In genomic region chr7:66217531-66218094, GRCm38 (mm10) we compare ENCODE assay signal across 7 mouse cellular contexts.
DNase-seq lines count a peak whose midpoint lies in the region; ATAC-seq and TF ChIP-seq lines count a peak whose summit lies in the region.

No protein-coding gene starts in this region.

- no peak for DNase-seq in lung, adult 2 months
- DNase-seq in left cerebral cortex, postnatal 10 days (ENCODE audit: extremely low spot score in 1 of 2, low spot score in 2 of 2) = no peak

- H3K36me3 ChIP-seq in lung, embryonic 16.5 days (ENCODE audit: control insufficient read depth, insufficient read depth, low read length) = no peaks in the 10 kb centered on the region
- H3K36me3 ChIP-seq in heart, embryonic 12.5 days = no peaks in the 10 kb centered on the region
- no peaks in the 10 kb centered on the region for H3K36me3 ChIP-seq in limb, embryonic 13.5 days
- H3K36me3 ChIP-seq in stomach, embryonic 16.5 days (ENCODE audit: control insufficient read depth, insufficient read depth, low read length) = no peaks in the 10 kb centered on the region

- no peak overlapping the region for H3K9ac ChIP-seq in lung, embryonic 16.5 days (ENCODE audit: low read length)
- 0 out of 2 replicates have a peak overlapping the region, but pooled peaks have one; percentile 2 for H3K9ac ChIP-seq in heart, embryonic 12.5 days
- no peak overlapping the region for H3K9ac ChIP-seq in limb, embryonic 13.5 days
- no peak overlapping the region for H3K9ac ChIP-seq in stomach, embryonic 16.5 days (ENCODE audit: low read length)

- no peak overlapping the region for H3K4me3 ChIP-seq in lung, embryonic 16.5 days (ENCODE audit: low read length)
- no peak overlapping the region for H3K4me3 ChIP-seq in lung, adult 2 months (replicated peaks; ENCODE audit: extremely low read depth, low read depth, low read length)
- H3K4me3 ChIP-seq in heart, embryonic 12.5 days = no peak overlapping the region
- H3K4me3 ChIP-seq in limb, embryonic 13.5 days = no peak overlapping the region
- no peak overlapping the region for H3K4me3 ChIP-seq in stomach, embryonic 16.5 days (replicated peaks; ENCODE audit: low read length)

- H3K27me3 ChIP-seq in lung, embryonic 16.5 days (ENCODE audit: control insufficient read depth, insufficient read depth, low read depth, low read length) = no peaks in the 10 kb centered on the region
- no peaks in the 10 kb centered on the region for H3K27me3 ChIP-seq in heart, embryonic 12.5 days (replicated peaks)
- no peaks in the 10 kb centered on the region for H3K27me3 ChIP-seq in limb, embryonic 13.5 days
- H3K27me3 ChIP-seq in stomach, embryonic 16.5 days (ENCODE audit: control insufficient read depth, insufficient read depth, low read length) = no peaks in the 10 kb centered on the region

- intact Hi-C loops in left cerebral cortex, postnatal 10 days (cut with DNase I) = no loop called here

- no peak for ATAC-seq in lung, embryonic 16.5 days (ENCODE audit: low read depth)
- no peak for ATAC-seq in heart, embryonic 12.5 days (ENCODE audit: insufficient number of reproducible peaks, low FRiP score)
- ATAC-seq in limb, embryonic 13.5 days (ENCODE audit: low FRiP score, low read depth) = no peak
- ATAC-seq in stomach, embryonic 16.5 days (ENCODE audit: insufficient read depth, low FRiP score) = no peak
- ATAC-seq in megakaryocyte-erythroid progenitor cell, adult 5-6 weeks (replicated peaks; ENCODE audit: low FRiP score, low TSS enrichment, poor library complexity, severe bottlenecking) = no peak

- H3K27ac ChIP-seq in lung, embryonic 16.5 days (ENCODE audit: low read length) = peak overlapping the region; percentile 92
- peak overlapping the region; percentile 73 for H3K27ac ChIP-seq in heart, embryonic 12.5 days (ENCODE audit: poor library complexity, severe bottlenecking)
- peak overlapping the region; percentile 85 for H3K27ac ChIP-seq in limb, embryonic 13.5 days
- H3K27ac ChIP-seq in stomach, embryonic 16.5 days (ENCODE audit: low read length) = peak overlapping the region; percentile 91

- no peaks in the 10 kb centered on the region for H3K9me3 ChIP-seq in lung, embryonic 16.5 days (ENCODE audit: control insufficient read depth, low read length)
- peaks cover 6% of the 10 kb centered on the region for H3K9me3 ChIP-seq in heart, embryonic 12.5 days (replicated peaks)
- no peaks in the 10 kb centered on the region for H3K9me3 ChIP-seq in limb, embryonic 13.5 days
- H3K9me3 ChIP-seq in stomach, embryonic 16.5 days (replicated peaks; ENCODE audit: control insufficient read depth, low read length) = no peaks in the 10 kb centered on the region

- WGBS in lung, embryonic 16.5 days = 70% methylated on average over 7 of the region's 7 CpGs
- 65% methylated on average over 7 of the region's 7 CpGs for WGBS in lung, adult 2 months
- WGBS in heart, embryonic 12.5 days = 80% methylated on average over 7 of the region's 7 CpGs
- 76% methylated on average over 7 of the region's 7 CpGs for WGBS in limb, embryonic 13.5 days
- 78% methylated on average over 7 of the region's 7 CpGs for WGBS in stomach, embryonic 16.5 days

- no peak for TF ChIP-seq POLR2A in lung, adult 2 months (IDR thresholded peaks at IDR 0.05; ENCODE audit: borderline replicate concordance, extremely low read depth, low read depth, low read length)

- no peak for TF ChIP-seq CTCF in lung, adult 2 months (IDR thresholded peaks at IDR 0.05; ENCODE audit: insufficient read depth, low read length)

- no peak overlapping the region for H3K4me2 ChIP-seq in lung, embryonic 16.5 days (ENCODE audit: low read depth, low read length)
- H3K4me2 ChIP-seq in heart, embryonic 12.5 days = no peak overlapping the region
- H3K4me2 ChIP-seq in limb, embryonic 13.5 days (replicated peaks) = peak overlapping the region; percentile 23; the same call in 1 of the 2 replicates
- H3K4me2 ChIP-seq in stomach, embryonic 16.5 days (ENCODE audit: low read depth, low read length) = no peak overlapping the region

- H3K4me1 ChIP-seq in lung, embryonic 16.5 days (replicated peaks; ENCODE audit: control insufficient read depth, insufficient read depth, low read length) = peaks cover 22% of the 10 kb centered on the region
- H3K4me1 ChIP-seq in lung, adult 2 months (ENCODE audit: control insufficient read depth, insufficient read depth, low read length) = peaks cover 15% of the 10 kb centered on the region
- H3K4me1 ChIP-seq in heart, embryonic 12.5 days (replicated peaks) = peaks cover 27% of the 10 kb centered on the region
- peaks cover 41% of the 10 kb centered on the region for H3K4me1 ChIP-seq in limb, embryonic 13.5 days
- H3K4me1 ChIP-seq in stomach, embryonic 16.5 days (ENCODE audit: control insufficient read depth, insufficient read depth, low read length) = peaks cover 14% of the 10 kb centered on the region
